Mouse (Mus musculus) lung, postnatal 0 days (tissue): ENCODE data around the gene Gm37240. TPM values are rescaled to one million over a fixed set of nuclear protein-coding genes. Genes with fewer than 3 reads are reported as not detected.
A peak's percentile ranks its signal among the peaks of the same experiment; 100 is the strongest.

Source experiments
- ATAC-seq: fragments of 200-750 bp; cut with Nextera tagmentation; 2 replicates; pipeline ENCODE4 v1.8.0; 2017; ENCODE audit warnings: moderate library complexity
- DNase-seq: peaks from one replicate; pipeline ENCODE4 v3.0.0-alpha.2; 2016; ENCODE audit warnings: low spot score
- H3K27ac ChIP-seq: fragments of 300-500 bp; sonication (generic); 2 replicates; pipeline ENCODE4 v1.5.1; 2014; ENCODE audit warnings: antibody characterized with exemption, mild to moderate bottlenecking, low read length, mixed read lengths
- H3K27me3 ChIP-seq: fragments of 300-500 bp; sonication (generic); replicated peaks from 2 replicates; pipeline ENCODE4 v1.6.1; 2014; ENCODE audit warnings: low read length, mixed read lengths; ENCODE audit not compliant: insufficient read depth
- H3K36me3 ChIP-seq: fragments of 300-500 bp; sonication (generic); 2 replicates; pipeline ENCODE4 v1.6.1; 2014; ENCODE audit warnings: low read length, mixed read lengths; ENCODE audit not compliant: insufficient read depth
- H3K4me1 ChIP-seq: fragments of 300-500 bp; sonication (generic); 2 replicates; pipeline ENCODE4 v1.6.1; 2014; ENCODE audit warnings: antibody characterized with exemption, low read depth, low read length, mixed read lengths; ENCODE audit not compliant: insufficient read depth
- H3K4me2 ChIP-seq: fragments of 300-500 bp; sonication (generic); replicated peaks from 2 replicates; pipeline ENCODE4 v1.6.1; 2014; ENCODE audit warnings: low read depth, mild to moderate bottlenecking, low read length, moderate library complexity, mixed read lengths
- H3K4me3 ChIP-seq: fragments of 300-500 bp; sonication (generic); 2 replicates; pipeline ENCODE4 v1.5.1; 2014; ENCODE audit warnings: low read depth, low read length
- H3K9ac ChIP-seq: fragments of 300-500 bp; sonication (generic); replicated peaks from 2 replicates; pipeline ENCODE4 v1.6.1; 2014; ENCODE audit warnings: low read depth, mild to moderate bottlenecking
- H3K9me3 ChIP-seq: fragments of 300-500 bp; sonication (generic); 2 replicates; pipeline ENCODE4 v1.6.1; 2016; ENCODE audit warnings: low read length, mixed read lengths
- CTCF ChIP-seq: IDR thresholded peaks from 2 replicates; pipeline ENCODE4 v1.5.1; 2016; ENCODE audit warnings: antibody characterized with exemption, mild to moderate bottlenecking
- EP300 ChIP-seq: IDR thresholded peaks from 2 replicates; pipeline ENCODE4 v1.6.1; 2016; ENCODE audit warnings: antibody characterized with exemption, mild to moderate bottlenecking, control low read depth
- WGBS: fragments of 180-500 bp; shearing (Covaris S2); extraction: QIAGEN DNeasy Blood & Tissue Kit; methylation state at CpG from one replicate; pipeline ENCODE4 v1.1.7; 2014; 5-methylcytosine and 5-hydroxymethylcytosine counted together
- polyA plus RNA-seq: library from polyadenylated mRNA; unstranded; fragments of >200 nt; fragmentation: Nextera tagmentation; extraction: Ambion mirVana; gene quantifications from 2 replicates; pipeline ENCODE4 v1.2.1, GENCODE M21; 2015

Gene Gm37240
- polyA plus RNA-seq, 1 experiment from 2014 or later: 8.9 TPM

DNA sequence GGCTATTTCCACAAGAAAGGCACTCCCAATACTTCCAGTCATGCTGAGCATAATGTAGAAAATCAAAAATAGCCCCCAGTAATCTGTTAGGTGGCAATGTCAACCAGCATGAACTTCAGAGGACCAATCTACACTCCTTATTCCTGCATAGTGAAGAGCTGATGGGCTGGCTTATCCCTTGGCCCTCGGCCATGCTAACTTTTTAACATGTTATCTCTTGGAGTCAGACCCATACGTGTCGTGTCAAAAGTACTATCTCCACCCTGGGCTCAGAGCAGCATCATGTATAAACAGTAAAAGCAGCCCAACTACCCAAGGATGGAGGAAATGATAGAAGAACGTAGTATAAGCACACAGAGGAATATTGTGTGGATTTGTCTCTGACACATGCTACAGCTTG is 1416.2 kb downstream of the Gm37240 start:
- Histone ChIP-seq H3K36me3 (no peaks in the 10 kb centered on the region), H3K4me1 (peaks cover 4% of the 10 kb centered on the region; the same call in 1 of the 2 replicates), H3K9me3 (no peaks in the 10 kb centered on the region), H3K27ac (no peak overlapping the region), H3K27me3 (no peaks in the 10 kb centered on the region), H3K4me3 (no peak overlapping the region), H3K9ac (no peak overlapping the region), H3K4me2 (no peak overlapping the region)
- DNase-seq (no peak), ATAC-seq (peak; percentile 12; the same call in 1 of the 2 replicates)
- TF ChIP-seq EP300 (no peak), CTCF (no peak)
- WGBS: 77% methylated on average over 4 of the region's 4 CpGs

DNA sequence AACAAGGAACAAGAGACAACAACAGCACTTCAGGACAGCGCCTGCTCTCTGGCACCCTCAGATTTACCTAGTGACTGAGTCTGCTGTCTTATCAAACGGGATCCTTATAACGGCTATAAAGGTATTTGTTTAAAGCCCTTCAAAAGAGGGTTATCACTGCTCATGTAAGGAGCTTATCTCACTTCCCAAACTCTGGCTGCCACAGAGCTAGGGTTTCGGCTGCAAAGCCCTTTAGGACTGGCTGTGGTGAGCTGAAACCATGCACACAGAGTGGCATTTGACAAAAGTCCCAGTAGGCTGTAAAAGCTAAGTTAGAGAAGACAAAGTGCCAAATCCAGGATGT is 1419.2 kb downstream of the Gm37240 start:
- ATAC-seq (no peak), DNase-seq (no peak)
- H3K27me3 ChIP-seq: no peaks in the 10 kb centered on the region
- 54% methylated on average over 4 of the region's 4 CpGs for WGBS
- no peak overlapping the region for H3K27ac ChIP-seq
- TF ChIP-seq CTCF: no peak
- no peak for TF ChIP-seq EP300
- no peaks in the 10 kb centered on the region; the same call in 1 of the 2 replicates for H3K4me1 ChIP-seq
- no peaks in the 10 kb centered on the region for H3K36me3 ChIP-seq
- H3K4me2 ChIP-seq: no peak overlapping the region
- H3K9me3 ChIP-seq: no peaks in the 10 kb centered on the region
- H3K9ac ChIP-seq: no peak overlapping the region
- no peak overlapping the region for H3K4me3 ChIP-seq

DNA sequence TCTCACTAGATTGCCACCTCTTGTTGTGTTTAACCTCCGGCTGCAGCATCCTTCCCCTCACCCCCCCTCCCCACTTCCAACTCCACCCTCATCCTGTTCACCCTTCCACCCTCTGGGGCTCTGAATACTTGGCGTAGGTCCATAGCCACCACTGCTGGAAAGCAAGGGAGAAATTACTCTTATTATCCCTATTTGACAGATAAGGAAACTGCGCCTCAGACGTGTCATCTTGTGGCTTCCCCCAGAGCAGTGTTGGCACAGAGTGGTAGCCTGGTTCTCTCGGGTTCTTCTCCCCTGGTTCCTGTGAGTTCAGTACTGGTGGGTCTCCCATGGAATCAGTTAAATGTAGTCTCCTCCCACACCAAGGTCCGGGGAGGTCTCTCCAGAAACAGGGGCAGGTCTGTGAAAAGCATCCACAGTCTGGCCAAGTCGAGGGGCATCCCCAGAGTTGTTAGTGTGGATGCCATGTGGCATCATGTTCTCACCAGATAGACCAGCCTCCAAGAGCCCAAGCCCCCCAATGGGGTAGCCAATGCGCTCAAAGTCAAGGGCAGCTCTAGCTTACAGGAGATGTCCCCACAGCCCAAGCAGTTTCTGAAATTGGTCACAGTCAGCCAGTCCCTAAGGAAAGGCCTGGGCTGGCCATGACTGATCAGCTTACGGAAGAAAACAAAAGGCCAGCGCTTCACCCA is 1419.8 kb downstream of the Gm37240 start:
- no peak overlapping the region for H3K9ac ChIP-seq
- H3K4me3 ChIP-seq: no peak overlapping the region
- DNase-seq (peak; percentile 55), ATAC-seq (peak; percentile 56; the same call in 1 of the 2 replicates)
- no peaks in the 10 kb centered on the region for H3K9me3 ChIP-seq
- no peak overlapping the region for H3K27ac ChIP-seq
- H3K4me1 ChIP-seq: no peaks in the 10 kb centered on the region; the same call in 1 of the 2 replicates
- H3K36me3 ChIP-seq: no peaks in the 10 kb centered on the region
- TF ChIP-seq EP300 (no peak), CTCF (no peak)
- 36% methylated on average over 10 of the region's 10 CpGs for WGBS
- H3K4me2 ChIP-seq: no peak overlapping the region
- no peaks in the 10 kb centered on the region for H3K27me3 ChIP-seq

DNA sequence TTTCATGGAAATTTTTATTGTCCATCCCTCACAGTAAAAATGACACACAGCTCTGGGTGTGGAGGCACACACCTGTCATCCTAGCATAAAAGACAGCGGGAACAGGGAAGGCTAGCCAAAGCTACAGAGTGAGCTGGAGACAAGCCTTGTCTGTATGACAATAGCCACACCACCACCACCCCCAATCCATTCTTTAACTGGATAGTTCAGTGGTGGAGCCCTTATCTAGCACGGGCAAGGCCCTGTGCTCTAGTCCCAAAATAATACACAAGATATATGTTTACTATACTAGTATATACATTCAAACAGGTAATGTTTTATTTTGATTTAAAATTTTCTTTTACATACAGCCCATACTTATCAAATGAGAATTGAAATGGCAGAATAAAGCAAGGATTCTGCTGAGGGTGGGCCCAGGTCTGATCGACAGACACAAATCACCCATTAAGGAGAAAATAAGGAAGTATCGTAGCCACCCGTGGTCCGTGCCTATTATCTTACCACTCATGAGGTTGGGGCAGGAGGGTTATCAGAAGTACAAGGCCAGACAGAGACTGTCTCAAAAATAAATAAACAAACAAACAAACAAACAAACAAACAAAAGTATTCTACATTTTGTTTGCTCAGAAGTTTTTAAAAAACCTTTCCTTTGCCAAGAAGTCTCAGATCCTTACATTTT is 1421.4 kb downstream of the Gm37240 start:
- no peak for ATAC-seq
- TF ChIP-seq CTCF (no peak), EP300 (no peak)
- Histone ChIP-seq H3K4me2 (no peak overlapping the region), H3K4me1 (0 out of 2 replicates have a peak, but pooled peaks cover 6% of the 10 kb centered on the region), H3K36me3 (no peaks in the 10 kb centered on the region), H3K9ac (no peak overlapping the region), H3K27ac (no peak overlapping the region), H3K27me3 (no peaks in the 10 kb centered on the region), H3K9me3 (no peaks in the 10 kb centered on the region), H3K4me3 (no peak overlapping the region)
- DNase-seq: no peak
- WGBS: 81% methylated on average over 6 of the region's 6 CpGs

DNA sequence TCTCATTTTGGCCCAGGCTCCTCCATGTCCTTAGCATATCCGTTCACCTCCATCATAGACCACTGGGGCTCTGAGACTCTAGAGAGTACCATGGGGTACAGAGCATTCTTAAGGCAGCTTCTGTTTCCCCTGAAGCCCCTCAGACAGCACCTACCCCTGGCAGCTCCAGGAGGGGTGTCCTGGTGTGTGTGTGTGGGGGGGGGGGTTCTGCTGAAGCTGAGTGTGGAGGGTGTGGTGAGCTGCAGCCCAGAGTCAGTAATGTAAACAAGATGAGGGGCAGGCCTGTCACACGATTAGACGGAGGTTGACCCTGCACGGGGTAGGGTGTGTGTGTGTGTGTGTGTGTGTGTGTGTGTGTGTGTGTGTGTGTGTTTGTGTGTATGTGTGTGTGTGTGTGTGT is 1425.6 kb downstream of the Gm37240 start:
- Histone ChIP-seq H3K27me3 (no peaks in the 10 kb centered on the region), H3K27ac (no peak overlapping the region), H3K36me3 (no peaks in the 10 kb centered on the region), H3K4me3 (no peak overlapping the region), H3K9me3 (no peaks in the 10 kb centered on the region), H3K9ac (no peak overlapping the region), H3K4me1 (0 out of 2 replicates have a peak, but pooled peaks cover 6% of the 10 kb centered on the region), H3K4me2 (no peak overlapping the region)
- WGBS: 8% methylated on average over 4 of the region's 4 CpGs
- TF ChIP-seq CTCF (no peak), EP300 (no peak)
- ATAC-seq: peak; percentile 72
- DNase-seq: no peak

DNA sequence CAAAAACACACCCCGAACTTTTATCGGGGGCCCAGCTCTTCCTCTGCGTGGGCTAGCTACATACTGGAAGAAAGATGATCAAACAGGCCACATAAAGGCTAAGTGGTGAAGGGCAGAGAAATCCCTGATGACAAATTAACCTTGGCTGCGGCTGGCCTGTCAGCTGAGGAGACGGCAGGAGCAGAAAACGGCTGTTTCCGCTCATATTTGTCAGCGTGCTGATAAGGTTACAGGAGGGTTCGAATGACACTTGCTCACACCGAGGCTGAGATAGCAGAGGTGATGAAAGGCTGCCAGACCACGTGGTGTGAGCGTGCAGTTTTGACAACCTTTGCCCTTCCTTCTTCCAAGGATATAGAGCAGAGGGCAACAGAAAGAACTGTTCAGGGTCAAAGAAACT is 1426.4 kb downstream of the Gm37240 start:
- TF ChIP-seq CTCF: no peak
- no peak for TF ChIP-seq EP300
- Histone ChIP-seq H3K36me3 (no peaks in the 10 kb centered on the region), H3K9me3 (no peaks in the 10 kb centered on the region), H3K4me2 (no peak overlapping the region), H3K27me3 (no peaks in the 10 kb centered on the region), H3K9ac (no peak overlapping the region), H3K4me3 (no peak overlapping the region), H3K4me1 (peaks cover 9% of the 10 kb centered on the region; the same call in 1 of the 2 replicates), H3K27ac (no peak overlapping the region)
- ATAC-seq (peak; percentile 56), DNase-seq (no peak)
- WGBS: 10% methylated on average over 12 of the region's 12 CpGs
